Mouse (Mus musculus) myocyte (in vitro differentiated cells): ENCODE data around the gene Pknox2. TPM values are rescaled to one million over a fixed set of nuclear protein-coding genes. Genes with fewer than 3 reads are reported as not detected.

Experiments used
- H3K27me3 ChIP-seq: one replicate; pipeline ENCODE4 v1.6.1; 2011; ENCODE audit not compliant: control insufficient read depth, insufficient read depth, insufficient read length
- H3K36me3 ChIP-seq: one replicate; pipeline ENCODE4 v1.6.1; 2011; ENCODE audit not compliant: control insufficient read depth, insufficient read depth
- H3K4me2 ChIP-seq: one replicate; pipeline ENCODE4 v1.6.1; 2011; ENCODE audit warnings: low read depth, control low read depth
- H3K4me3 ChIP-seq: one replicate; pipeline ENCODE4 v1.5.1; 2011; ENCODE audit warnings: mild to moderate bottlenecking, control low read depth, moderate library complexity
- H3K79me2 ChIP-seq: one replicate; pipeline ENCODE4 v1.6.1; 2011; ENCODE audit not compliant: control insufficient read depth, insufficient read depth
- H3ac ChIP-seq: one replicate; pipeline ENCODE4 v1.6.1; 2011; ENCODE audit not compliant: control insufficient read depth, insufficient read length
- CEBPB ChIP-seq: IDR thresholded peaks from 2 replicates; pipeline ENCODE4 v1.6.1; 2011; ENCODE audit warnings: mild to moderate bottlenecking, moderate library complexity; ENCODE audit not compliant: poor library complexity, insufficient read depth, severe bottlenecking
- E2F4 ChIP-seq: IDR thresholded peaks from one replicate; pipeline ENCODE4 v1.6.1; 2011; ENCODE audit warnings: mild to moderate bottlenecking, control low read depth, moderate library complexity; ENCODE audit not compliant: insufficient read depth
- MAX ChIP-seq: IDR thresholded peaks from one replicate; pipeline ENCODE4 v1.6.1; 2011; ENCODE audit warnings: low read depth, mild to moderate bottlenecking, control low read depth
- MYOD1 ChIP-seq, 3 experiments: IDR thresholded peaks; one replicate each; pipeline ENCODE4 v1.6.1; 2011; ENCODE audit warnings: control low read depth in 2 of 3, low read depth in 2 of 3, mild to moderate bottlenecking in 2 of 3, moderate library complexity in 1 of 3; ENCODE audit not compliant: insufficient read length in 2 of 3, control insufficient read depth in 1 of 3
- MYOG ChIP-seq, 3 experiments: IDR thresholded peaks; one replicate each; pipeline ENCODE4 v1.6.1; 2011; ENCODE audit warnings: control low read depth in 2 of 3, low read depth in 2 of 3, mild to moderate bottlenecking in 2 of 3; ENCODE audit not compliant: insufficient read length in 2 of 3, control insufficient read depth in 1 of 3, insufficient read depth in 1 of 3
- POLR2A ChIP-seq: IDR thresholded peaks from one replicate; pipeline ENCODE4 v1.6.1; 2011; ENCODE audit warnings: low read depth, mild to moderate bottlenecking, control low read depth, moderate library complexity; ENCODE audit not compliant: insufficient read length
- POLR2AphosphoS2 ChIP-seq: IDR thresholded peaks from one replicate; pipeline ENCODE4 v1.6.1; 2011; ENCODE audit warnings: low read depth, control low read depth; ENCODE audit not compliant: insufficient read length
- REST ChIP-seq: IDR thresholded peaks from one replicate; pipeline ENCODE4 v1.6.1; 2011; ENCODE audit warnings: mild to moderate bottlenecking, control low read depth, moderate library complexity; ENCODE audit not compliant: insufficient read depth, insufficient read length
- SRF ChIP-seq: IDR thresholded peaks from one replicate; pipeline ENCODE4 v1.6.1; 2011; ENCODE audit warnings: low read depth; ENCODE audit not compliant: control insufficient read depth, insufficient read length
- TCF12 ChIP-seq: IDR thresholded peaks from one replicate; pipeline ENCODE4 v1.6.1; 2011; ENCODE audit warnings: mild to moderate bottlenecking, control low read depth; ENCODE audit not compliant: poor library complexity, insufficient read depth, severe bottlenecking
- TCF3 ChIP-seq: IDR thresholded peaks from one replicate; pipeline ENCODE4 v1.6.1; 2011; ENCODE audit warnings: low read depth, control low read depth; ENCODE audit not compliant: insufficient read length
- USF1 ChIP-seq: IDR thresholded peaks from one replicate; pipeline ENCODE4 v1.6.1; 2011; ENCODE audit warnings: low read depth, mild to moderate bottlenecking, control low read depth, moderate library complexity
- polyA plus RNA-seq: library from polyadenylated mRNA; unstranded; fragments of >200 nt; fragmentation: generic; extraction: Trizol; gene quantifications from one replicate; pipeline ENCODE4 v1.2.1, GENCODE M21; 2012; ENCODE audit warnings: missing spikeins

Pknox2 gene
- 20.4 TPM for polyA plus RNA-seq

- peak within 1 kb of the TSS; percentile 87 for H3ac ChIP-seq
- no peaks in the 10 kb centered on the region for H3K36me3 ChIP-seq
- peak within 1 kb of the TSS; percentile 80 for H3K4me3 ChIP-seq
- no peak for TF ChIP-seq SRF
- TF ChIP-seq MAX: no peak
- no peak for TF ChIP-seq TCF3
- no peak for TF ChIP-seq POLR2AphosphoS2
- TF ChIP-seq E2F4: no peak
- no peak for TF ChIP-seq TCF12
- TF ChIP-seq MYOD1 (IDR thresholded peaks at IDR 0.05; ENCODE audit: control insufficient read depth in 1 of 3, insufficient read length in 2 of 3, low read depth in 2 of 3): no peak
- TF ChIP-seq POLR2A: no peak
- no peak for TF ChIP-seq MYOG (IDR thresholded peaks at IDR 0.05; ENCODE audit: control insufficient read depth in 1 of 3, insufficient read depth in 1 of 3, insufficient read length in 2 of 3, low read depth in 2 of 3)
- TF ChIP-seq CEBPB: no peak
- TF ChIP-seq REST: no peak
- TF ChIP-seq USF1: no peak
- H3K27me3 ChIP-seq: no peaks in the 10 kb centered on the region
- H3K79me2 ChIP-seq: peaks cover 32% of the 10 kb centered on the region
- peak within 1 kb of the TSS; percentile 87 for H3K4me2 ChIP-seq
Observed at GRCm38 (mm10) chr9:37147359-37147685, at the start of gene Pknox2. Gene Pknox2, minus strand, starts transcription at chr9:37147407.

GRCm38 (mm10) chr9:37188024-37188423, 40.8 kb upstream of the Pknox2 start:
- peaks cover 11% of the 10 kb centered on the region for H3K27me3 ChIP-seq
- H3K79me2 ChIP-seq: no peaks in the 10 kb centered on the region
- no peaks in the 10 kb centered on the region for H3K36me3 ChIP-seq
- H3K4me2 ChIP-seq: no peak overlapping the region
- no peak overlapping the region for H3K4me3 ChIP-seq
- no peak overlapping the region for H3ac ChIP-seq
- TF ChIP-seq MYOD1 (IDR thresholded peaks at IDR 0.05; ENCODE audit: control insufficient read depth in 1 of 3, insufficient read length in 2 of 3, low read depth in 2 of 3): no peak
- TF ChIP-seq TCF3: no peak
- no peak for TF ChIP-seq TCF12
- no peak for TF ChIP-seq CEBPB

- Histone ChIP-seq H3K27me3 (peaks cover 11% of the 10 kb centered on the region), H3ac (no peak overlapping the region), H3K36me3 (no peaks in the 10 kb centered on the region), H3K79me2 (no peaks in the 10 kb centered on the region), H3K4me2 (no peak overlapping the region), H3K4me3 (no peak overlapping the region)
- TF ChIP-seq SRF (no peak), POLR2A (no peak), TCF12 (no peak), MAX (no peak), MYOD1 (IDR thresholded peaks at IDR 0.05; ENCODE audit: control insufficient read depth in 1 of 3, insufficient read length in 2 of 3, low read depth in 2 of 3) (no peak), MYOG (IDR thresholded peaks at IDR 0.05; ENCODE audit: control insufficient read depth in 1 of 3, insufficient read depth in 1 of 3, insufficient read length in 2 of 3, low read depth in 2 of 3) (no peak), TCF3 (no peak), CEBPB (no peak), REST (no peak), USF1 (no peak), POLR2AphosphoS2 (no peak), E2F4 (no peak)
Observed at GRCm38 (mm10) chr9:37187407-37187806, 40.2 kb upstream of the Pknox2 start.

- Histone ChIP-seq H3K4me3 (no peak overlapping the region), H3K4me2 (no peak overlapping the region), H3K36me3 (no peaks in the 10 kb centered on the region), H3ac (no peak overlapping the region), H3K79me2 (no peaks in the 10 kb centered on the region), H3K27me3 (peaks cover 21% of the 10 kb centered on the region)
- no peak for TF ChIP-seq MAX
- TF ChIP-seq CEBPB: no peak
- TF ChIP-seq MYOG (IDR thresholded peaks at IDR 0.05; ENCODE audit: control insufficient read depth in 1 of 3, insufficient read depth in 1 of 3, insufficient read length in 2 of 3, low read depth in 2 of 3): no peak
- no peak for TF ChIP-seq SRF
- no peak for TF ChIP-seq TCF3
Observed at GRCm38 (mm10) chr9:37183176-37183575, 36.0 kb upstream of the Pknox2 start.

GRCm38 (mm10) chr9:37181596-37181995, 34.4 kb upstream of the Pknox2 start:
- Histone ChIP-seq H3K36me3 (no peaks in the 10 kb centered on the region), H3K4me2 (no peak overlapping the region), H3K27me3 (peaks cover 22% of the 10 kb centered on the region), H3K4me3 (no peak overlapping the region), H3K79me2 (no peaks in the 10 kb centered on the region), H3ac (no peak overlapping the region)
- no peak for TF ChIP-seq USF1
- no peak for TF ChIP-seq TCF12
- TF ChIP-seq CEBPB: no peak
- TF ChIP-seq TCF3: no peak
- TF ChIP-seq REST: no peak
- no peak for TF ChIP-seq SRF
- no peak for TF ChIP-seq MAX
- TF ChIP-seq POLR2AphosphoS2: no peak
- no peak for TF ChIP-seq MYOG (IDR thresholded peaks at IDR 0.05; ENCODE audit: control insufficient read depth in 1 of 3, insufficient read depth in 1 of 3, insufficient read length in 2 of 3, low read depth in 2 of 3)
- TF ChIP-seq POLR2A: no peak
- TF ChIP-seq E2F4: no peak
- TF ChIP-seq MYOD1 (IDR thresholded peaks at IDR 0.05; ENCODE audit: control insufficient read depth in 1 of 3, insufficient read length in 2 of 3, low read depth in 2 of 3): no peak
